Mouse (Mus musculus): ENCODE measurements around the gene Dlg2. TPM values are rescaled to one million over a fixed set of nuclear protein-coding genes. Genes with fewer than 3 reads are reported as not detected.

The Dlg2 gene
- total RNA-seq, 2 experiments from 2014 or later = 40.3 to 65.7 TPM

DNA sequence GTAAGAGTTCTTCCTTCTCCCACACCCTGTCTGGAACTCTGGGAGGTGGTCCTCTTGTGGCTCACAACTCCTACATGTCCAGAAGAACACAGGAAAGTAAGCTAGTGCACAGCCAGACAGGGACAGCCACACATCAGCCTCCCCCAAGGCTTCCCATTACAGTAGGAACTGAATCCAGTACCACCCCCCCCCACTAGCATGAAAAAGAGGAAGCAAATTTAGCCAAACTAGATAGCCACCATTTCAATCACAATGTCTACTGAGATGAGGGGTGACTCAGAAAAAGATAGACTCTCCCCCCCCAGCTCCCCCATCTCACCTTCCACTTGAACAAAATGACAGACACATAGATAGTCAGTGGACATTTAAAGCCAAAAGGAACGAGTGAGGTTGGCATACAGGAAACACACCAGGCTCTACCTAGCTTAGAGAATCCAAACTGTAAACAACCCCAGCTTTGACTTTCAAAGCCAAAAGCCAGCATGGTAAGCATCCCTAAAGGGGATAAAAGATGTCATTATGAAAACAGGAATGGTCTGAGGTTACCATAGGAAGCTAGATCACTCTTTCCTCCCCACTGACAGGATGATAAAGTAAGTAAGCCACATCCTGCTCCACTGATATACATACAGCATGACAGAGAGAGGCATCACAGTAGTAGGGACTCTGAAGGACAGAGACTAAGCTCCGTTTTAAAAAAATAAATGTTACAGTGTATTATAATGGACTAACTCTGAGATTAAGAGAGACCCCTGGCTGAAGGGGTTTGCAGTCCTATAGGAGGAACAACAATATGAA lies 1986.8 kb downstream of the Dlg2 start:
- no peak for DNase-seq

DNA sequence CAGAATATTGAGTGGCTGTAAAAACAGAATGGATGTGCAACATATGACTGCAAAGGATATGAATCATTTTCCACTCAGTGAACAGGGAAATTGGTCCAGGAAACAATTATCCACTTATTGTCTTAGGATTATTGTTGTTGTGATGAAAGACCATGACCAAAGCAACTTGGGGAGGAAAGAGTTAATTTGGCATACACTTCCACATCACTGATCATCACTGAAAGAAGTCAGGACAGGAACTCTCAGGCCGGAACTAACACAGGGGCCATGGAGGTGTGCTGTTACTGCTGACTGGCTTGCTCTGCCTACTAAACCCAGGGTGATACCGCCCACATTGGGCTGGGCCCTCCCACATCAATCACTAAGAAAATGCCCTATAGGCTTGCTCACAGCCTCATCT lies 1987.8 kb downstream of the Dlg2 start:
- no peak for DNase-seq

DNA sequence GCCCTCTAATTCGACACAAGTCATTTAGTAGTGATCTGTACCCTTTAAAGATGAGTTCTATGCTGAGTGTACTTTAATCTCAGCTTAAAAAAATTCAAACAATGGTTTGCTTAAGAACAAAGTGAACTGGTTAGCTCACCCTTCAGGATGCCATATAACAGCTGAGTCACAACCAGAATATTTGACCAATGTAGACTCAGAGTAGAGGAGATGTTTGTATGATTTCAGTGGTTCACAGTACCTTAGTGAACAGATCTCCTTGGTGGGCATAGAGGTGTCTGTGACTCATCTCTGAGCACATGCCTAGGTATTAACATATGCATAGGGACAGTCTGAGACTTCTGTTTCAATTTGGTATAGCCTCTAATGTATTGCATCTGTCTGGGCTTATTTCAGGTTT lies 2002.7 kb downstream of the Dlg2 start:
- no peak for DNase-seq

DNA sequence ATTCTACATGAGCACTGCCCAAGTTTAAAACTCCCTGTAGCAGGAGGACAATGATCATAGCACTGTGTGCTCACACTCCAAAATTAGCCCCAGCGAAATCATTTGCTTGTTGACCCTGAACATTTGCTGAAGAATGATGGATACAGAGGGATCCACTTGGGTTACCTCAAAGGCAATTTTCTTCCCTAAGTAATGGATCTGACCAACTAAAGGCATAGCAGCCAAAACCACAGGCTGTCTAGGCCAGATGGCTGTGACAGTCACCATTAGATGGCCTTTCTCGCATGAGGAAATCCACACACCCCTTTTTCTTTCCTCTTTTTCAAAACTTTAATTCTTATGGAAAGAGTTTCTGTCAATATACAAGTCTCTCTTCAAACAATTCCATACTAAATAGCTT lies 2003.3 kb downstream of the Dlg2 start:
- no peak for DNase-seq

DNA sequence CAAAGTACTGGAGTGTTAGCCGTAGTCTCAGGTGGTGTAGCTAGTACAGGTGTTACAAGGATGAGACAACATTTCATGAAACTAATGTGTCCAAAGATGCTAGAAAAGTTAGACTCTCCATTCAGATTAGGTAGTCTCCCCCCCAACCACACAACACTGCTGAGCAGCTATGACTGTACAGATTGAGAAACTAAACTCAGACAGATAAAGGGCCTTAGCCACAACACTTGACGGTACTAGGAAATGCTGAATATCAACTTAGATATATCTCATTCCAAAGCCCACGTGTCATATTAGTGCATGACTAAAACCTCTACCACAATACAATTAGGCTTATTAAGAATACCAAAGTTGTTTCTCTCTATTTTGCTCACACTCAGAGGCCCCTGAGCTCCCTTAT lies 2006.9 kb downstream of the Dlg2 start:
- DNase-seq = no peak

DNA sequence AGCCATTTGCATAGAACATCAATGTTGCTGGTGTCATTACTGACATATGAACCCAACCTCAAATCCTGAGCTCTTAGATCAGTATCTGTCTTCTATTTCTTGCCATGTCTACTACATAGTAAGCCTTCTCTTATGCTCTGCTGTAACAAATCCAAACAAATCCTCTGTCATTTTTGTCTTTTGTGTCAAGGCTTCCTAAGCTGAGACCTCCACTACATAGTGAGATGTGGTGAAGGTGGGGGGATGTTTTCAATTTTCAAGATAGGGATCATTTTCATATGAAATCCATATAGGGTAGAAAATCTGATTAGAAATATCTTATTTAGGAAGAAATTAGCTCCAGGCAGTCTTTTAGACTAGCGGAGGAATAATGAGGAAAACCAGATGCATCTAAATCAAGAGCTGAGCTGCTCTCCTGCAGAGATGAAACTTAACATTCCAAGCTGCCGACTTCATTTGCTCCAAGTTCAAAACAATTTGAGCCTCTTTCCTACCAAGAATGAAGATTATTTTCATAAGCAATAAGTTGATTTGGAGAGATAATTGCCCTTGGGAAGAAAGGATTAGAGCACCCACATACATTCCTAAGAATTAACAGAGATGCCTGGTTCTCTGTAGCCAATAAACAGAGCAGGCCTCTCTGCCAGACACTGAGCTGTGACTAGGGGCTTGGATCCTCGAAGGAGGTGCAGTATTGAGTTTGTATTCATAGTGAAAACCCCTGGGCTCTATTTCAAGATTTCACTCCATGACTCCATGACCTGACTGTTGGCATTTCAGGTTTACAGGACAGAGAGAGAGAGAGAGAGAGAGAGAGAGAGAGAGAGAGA lies 2009.6 kb downstream of the Dlg2 start:
- no peak for DNase-seq

DNA sequence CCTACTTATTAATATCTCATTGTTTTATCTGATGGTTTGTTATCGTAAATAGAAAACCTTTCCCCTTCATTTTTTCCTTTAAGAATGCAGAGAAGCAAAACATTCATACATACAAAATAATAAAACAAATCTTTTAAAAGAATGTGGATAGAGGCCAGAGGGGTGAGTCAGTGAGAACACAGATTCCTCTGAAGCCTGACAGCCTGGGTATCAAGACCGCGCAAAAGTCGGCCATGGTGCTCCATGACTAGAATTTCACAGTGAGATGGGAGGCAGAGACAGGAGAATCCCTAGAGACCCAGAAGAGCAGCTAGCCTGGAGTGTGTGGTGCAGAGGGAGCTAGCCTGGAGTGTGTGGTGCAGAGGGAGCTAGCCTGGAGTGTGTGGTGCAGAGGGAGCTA lies 2010.4 kb downstream of the Dlg2 start:
- DNase-seq = no peak

DNA sequence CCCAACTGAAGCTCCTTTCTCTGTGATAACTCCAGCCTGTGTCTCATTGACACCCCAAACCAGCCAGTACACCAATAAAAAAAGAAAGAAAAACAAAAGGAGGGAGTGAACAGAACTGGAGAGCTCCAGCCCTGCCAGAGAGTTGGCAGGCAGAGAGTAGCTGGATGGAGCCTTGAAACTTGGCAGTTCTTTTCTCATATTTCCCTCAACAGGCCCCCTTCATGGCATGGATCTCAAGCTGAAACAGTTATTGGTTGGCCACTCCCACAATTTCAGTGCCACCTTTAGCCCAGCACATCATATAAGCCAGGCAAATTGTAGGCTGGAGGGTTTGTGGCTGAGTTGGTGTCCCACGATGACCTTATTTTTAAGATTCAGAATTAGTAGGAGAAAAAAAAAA lies 2015.8 kb downstream of the Dlg2 start:
- no peak for DNase-seq

DNA sequence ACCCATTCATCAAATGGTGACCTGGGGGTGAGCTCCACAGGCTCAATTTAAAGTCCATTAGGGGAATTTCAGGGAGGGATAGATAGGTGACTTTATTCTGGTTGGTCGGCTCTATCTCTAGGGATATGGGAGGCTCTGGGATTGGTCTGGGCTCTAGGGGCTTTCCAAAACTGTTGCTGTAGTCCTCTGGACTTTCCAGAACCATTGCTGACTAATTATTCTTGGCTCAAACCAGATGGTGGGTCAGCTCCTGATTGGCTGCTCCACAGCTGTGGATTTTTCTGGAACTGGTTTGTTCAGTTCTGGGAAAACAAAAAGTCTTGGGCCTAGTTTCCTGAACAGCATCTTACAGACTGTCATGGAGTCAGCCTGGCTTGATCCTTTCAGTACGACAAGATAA lies 2017.0 kb downstream of the Dlg2 start:
- DNase-seq = no peak

Other genes starting within 250 kb of the Dlg2 start
- gene Ccdc83, start 210.9 kb upstream of the Dlg2 start, total RNA-seq (2021) = not detected
- gene Sytl2, start 174.4 kb upstream of the Dlg2 start, total RNA-seq (2021) = 10 to 100 TPM in 1 of 2 experiments, 1 to 10 TPM in 1; 7.3 to 13.7 TPM
- under 1 TPM; 0.24 to 0.48 TPM for gene Ccdc89, start 50.1 kb upstream of the Dlg2 start, total RNA-seq (2021)
- gene Crebzf, start 33.9 kb upstream of the Dlg2 start, total RNA-seq (2021) = 10 to 100 TPM; 52.5 to 66.9 TPM
- 10 to 100 TPM; 68.0 to 75.9 TPM for gene Tmem126a, start 19.4 kb upstream of the Dlg2 start, total RNA-seq (2021)
- gene Tmem126b, start 671 bp upstream of the Dlg2 start, total RNA-seq (2021) = 10 to 100 TPM; 15.9 to 22.6 TPM

Data from adrenal gland, postnatal 10 days (tissue).